9 mouse cellular contexts compared by ENCODE assay signal in the genomic region with DNA sequence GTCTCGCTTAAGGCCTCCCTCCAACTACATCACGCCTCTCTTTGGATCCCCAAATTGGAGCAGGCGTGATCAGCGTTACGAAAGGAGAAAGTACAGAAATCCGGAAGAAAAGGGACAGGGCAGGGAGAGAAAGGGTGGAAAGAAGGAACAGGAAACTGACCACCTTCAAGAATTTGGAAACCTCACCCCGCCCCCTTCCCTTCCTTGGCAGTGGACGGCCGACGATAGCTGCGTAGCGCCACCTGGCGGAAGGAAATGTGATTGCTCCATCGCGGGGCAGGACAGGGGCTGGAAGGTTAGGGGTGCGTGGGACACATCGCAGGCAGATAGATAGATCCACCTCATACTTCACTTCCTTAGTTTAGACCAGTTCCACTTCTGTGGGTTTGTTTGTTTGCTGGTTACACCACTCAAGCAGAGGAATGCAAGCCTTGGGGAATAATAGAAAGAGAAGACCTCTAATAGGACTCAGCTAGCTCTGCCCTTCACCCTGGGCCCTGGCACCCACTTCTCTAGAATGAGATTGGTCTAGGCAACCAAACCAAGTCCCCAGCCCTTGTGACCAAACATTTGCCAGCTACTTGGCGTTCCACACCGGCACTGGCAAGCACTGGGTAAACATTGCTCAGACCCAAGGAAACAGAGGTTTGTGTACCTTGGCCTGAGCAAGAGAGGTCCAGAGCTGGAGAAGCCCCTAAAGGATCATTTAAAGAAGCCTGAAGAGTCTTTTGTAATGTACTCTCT. TPM values are rescaled to one million over a fixed set of nuclear protein-coding genes. Genes with fewer than 3 reads are reported as not detected.
DNase-seq lines count a peak whose midpoint lies in the region; ATAC-seq and TF ChIP-seq lines count a peak whose summit lies in the region.
"Had no signal": no experiment of that assay in that cellular context is flagged by ENCODE, and none has a peak within 500 bp of the region (broad histone marks: within the 10 kb centered on the region; RNA-seq: fewer than 3 reads in every experiment).

No protein-coding gene starts in this region.

- 0 out of 2 replicates have a peak overlapping the region, but pooled peaks have one; percentile 4 for H3K9ac ChIP-seq in hindbrain, embryonic 15.5 days
- peak overlapping the region; percentile 48 for H3K9ac ChIP-seq in limb, embryonic 14.5 days (ENCODE audit: low read depth, low read length, severe bottlenecking)
- no peak overlapping the region for H3K9ac ChIP-seq in midbrain, embryonic 13.5 days (replicated peaks)

- H3K27me3 ChIP-seq in hindbrain, embryonic 15.5 days = peaks cover 33% of the 10 kb centered on the region
- H3K27me3 ChIP-seq in limb, embryonic 14.5 days (ENCODE audit: control insufficient read depth, insufficient read depth, low read length) = peaks cover 22% of the 10 kb centered on the region
- peaks cover 63% of the 10 kb centered on the region for H3K27me3 ChIP-seq in midbrain, embryonic 13.5 days

- no peak for ATAC-seq in hindbrain, embryonic 15.5 days (ENCODE audit: low FRiP score, low read depth)
- ATAC-seq in limb, embryonic 14.5 days (ENCODE audit: low FRiP score, low read depth) = peak; percentile 71
- ATAC-seq in midbrain, embryonic 13.5 days = peak; percentile 37

- H3K4me3 ChIP-seq in left cerebral cortex, adult 2 months = 0 out of 2 replicates have a peak overlapping the region, but pooled peaks have one; percentile 16
- H3K4me3 ChIP-seq in hindbrain, embryonic 15.5 days = peak overlapping the region; percentile 28
- H3K4me3 ChIP-seq in limb, embryonic 14.5 days (replicated peaks; ENCODE audit: low read length) = peak overlapping the region; percentile 33
- H3K4me3 ChIP-seq in midbrain, embryonic 13.5 days (replicated peaks) = peak overlapping the region; percentile 11; the same call in 1 of the 2 replicates

- H3K4me1 ChIP-seq in hindbrain, embryonic 15.5 days (replicated peaks) = peaks cover 30% of the 10 kb centered on the region
- peaks cover 18% of the 10 kb centered on the region for H3K4me1 ChIP-seq in limb, embryonic 14.5 days (ENCODE audit: control insufficient read depth, insufficient read depth, low read length)
- H3K4me1 ChIP-seq in midbrain, embryonic 13.5 days (replicated peaks) = peaks cover 27% of the 10 kb centered on the region

- WGBS in hindbrain, embryonic 15.5 days = 4% methylated on average over 19 of the region's 19 CpGs
- 6% methylated on average over 16 of the region's 19 CpGs for WGBS in limb, embryonic 14.5 days
- WGBS in midbrain, embryonic 13.5 days = 7% methylated on average over 15 of the region's 19 CpGs

- no peaks in the 10 kb centered on the region for H3K36me3 ChIP-seq in hindbrain, embryonic 15.5 days
- H3K36me3 ChIP-seq in limb, embryonic 14.5 days (ENCODE audit: control insufficient read depth, insufficient read depth, low read length) = no peaks in the 10 kb centered on the region
- H3K36me3 ChIP-seq in midbrain, embryonic 13.5 days = no peaks in the 10 kb centered on the region

- DNase-seq in left cerebral cortex, adult 2 months (ENCODE audit: extremely low spot score in 1 of 2, low spot score in 2 of 2) = peak; percentile 47 to 70
- DNase-seq in left cerebral cortex, postnatal 36 days (ENCODE audit: low spot score in 2 of 2) = no peak
- DNase-seq in cerebellum, postnatal 25 days = peak; percentile 82 to 89
- peak; percentile 76 for DNase-seq in gastrocnemius, adult 18-20 months (ENCODE audit: low spot score)
- DNase-seq in limb, embryonic 14.5 days (ENCODE audit: low spot score) = peak; percentile 86
- DNase-seq in spleen, postnatal 36 days (ENCODE audit: low spot score in 2 of 2) = peak; percentile 51 to 64

- H3K27ac ChIP-seq in left cerebral cortex, adult 2 months = no peak overlapping the region
- no peak overlapping the region for H3K27ac ChIP-seq in hindbrain, embryonic 15.5 days (replicated peaks)
- peak overlapping the region; percentile 61; the same call in 1 of the 2 replicates for H3K27ac ChIP-seq in limb, embryonic 14.5 days (replicated peaks; ENCODE audit: low read depth, low read length)
- H3K27ac ChIP-seq in midbrain, embryonic 13.5 days = no peak overlapping the region
- H3K27ac ChIP-seq: macrophage had no signal

- intact Hi-C loops in left cerebral cortex, adult 2 months (cut with DNase I) = loop anchor here (2.0 kb wide), 1 partner anchor 125 kb away; no protein-coding TSS in a partner anchor
- intact Hi-C loops in left cerebral cortex, postnatal 36 days (cut with DNase I) = loop anchor here (2.0 to 5.0 kb wide), 2 partner anchors 21 to 117 kb away; a partner anchor contains a TSS

- no peaks in the 10 kb centered on the region for H3K9me3 ChIP-seq in hindbrain, embryonic 15.5 days
- no peaks in the 10 kb centered on the region for H3K9me3 ChIP-seq in limb, embryonic 14.5 days (ENCODE audit: control insufficient read depth, low read length)
- H3K9me3 ChIP-seq in midbrain, embryonic 13.5 days = no peaks in the 10 kb centered on the region

- peak overlapping the region; percentile 55 for H3K4me2 ChIP-seq in hindbrain, embryonic 15.5 days
- H3K4me2 ChIP-seq in limb, embryonic 14.5 days (replicated peaks; ENCODE audit: low read depth, low read length, severe bottlenecking) = peak overlapping the region; percentile 65
- H3K4me2 ChIP-seq in midbrain, embryonic 13.5 days (replicated peaks) = peak overlapping the region; percentile 44

- TF ChIP-seq POLR2A in limb, embryonic 14.5 days (IDR thresholded peaks at IDR 0.05; ENCODE audit: borderline replicate concordance, extremely low read depth, insufficient read depth, insufficient read length) = no peak

- TF ChIP-seq CTCF in left cerebral cortex, adult 2 months (IDR thresholded peaks at IDR 0.05) = peak; percentile 86

RNA-seq across cellular contexts. Expression of a gene that starts 4.0 kb away (rescaled TPM):
- 10 to 100 TPM; 50.2 to 51.0 TPM for total RNA-seq in left cerebral cortex, adult 2 months (2021)
- total RNA-seq in left cerebral cortex, postnatal 36 days (2021) = 10 to 100 TPM; 51.0 to 51.2 TPM
- total RNA-seq in gastrocnemius, adult 18-20 months (2021) = 10 to 100 TPM; 31.8 to 55.0 TPM
- polyA plus RNA-seq in hindbrain, embryonic 15.5 days (2015; fragmentation: Nextera tagmentation; extraction: Ambion mirVana) = 55.5 and 57.0 TPM in 2 replicates
- polyA plus RNA-seq in limb, embryonic 14.5 days (2012; rRNA removed) = 56.2 and 65.0 TPM in 2 replicates
- 60.1 and 71.5 TPM in 2 replicates for polyA plus RNA-seq in limb, embryonic 14.5 days (2014; fragmentation: Nextera tagmentation; extraction: Ambion mirVana)
- 21.3 and 23.5 TPM in 2 replicates for polyA plus RNA-seq in midbrain, embryonic 13.5 days (2015; fragmentation: Nextera tagmentation; extraction: Ambion mirVana)
- polyA plus RNA-seq: macrophage had no signal

RNA-seq across cellular contexts. Expression of a gene that starts 4.1 kb away (rescaled TPM):
- 1 to 10 TPM in 1 of 2 experiments, under 1 TPM in 1; 0.58 to 1.4 TPM for total RNA-seq in left cerebral cortex, adult 2 months (2021)
- 1 to 10 TPM; 1.1 to 1.3 TPM for total RNA-seq in left cerebral cortex, postnatal 36 days (2021)
- total RNA-seq in gastrocnemius, adult 18-20 months (2021) = not detected
- 0.31 and 0.54 TPM in 2 replicates for polyA plus RNA-seq in hindbrain, embryonic 15.5 days (2015; fragmentation: Nextera tagmentation; extraction: Ambion mirVana)
- polyA plus RNA-seq in limb, embryonic 14.5 days (2012; rRNA removed) = 0.47 and 0.58 TPM in 2 replicates
- 0.33 and 0.41 TPM in 2 replicates for polyA plus RNA-seq in limb, embryonic 14.5 days (2014; fragmentation: Nextera tagmentation; extraction: Ambion mirVana)
- polyA plus RNA-seq in midbrain, embryonic 13.5 days (2015; fragmentation: Nextera tagmentation; extraction: Ambion mirVana) = not detected in 2 replicates
- polyA plus RNA-seq: macrophage had no signal

RNA-seq across cellular contexts. Expression of a gene that starts 15.3 kb away (rescaled TPM):
- total RNA-seq in left cerebral cortex, adult 2 months (2021) = 10 to 100 TPM; 41.6 to 49.0 TPM
- total RNA-seq in left cerebral cortex, postnatal 36 days (2021) = 10 to 100 TPM; 30.5 to 45.1 TPM
- 10 to 100 TPM; 23.1 to 25.4 TPM for total RNA-seq in gastrocnemius, adult 18-20 months (2021)
- 20.6 and 24.5 TPM in 2 replicates for polyA plus RNA-seq in hindbrain, embryonic 15.5 days (2015; fragmentation: Nextera tagmentation; extraction: Ambion mirVana)
- polyA plus RNA-seq in limb, embryonic 14.5 days (2012; rRNA removed) = 91.4 and 112 TPM in 2 replicates
- polyA plus RNA-seq in limb, embryonic 14.5 days (2014; fragmentation: Nextera tagmentation; extraction: Ambion mirVana) = 29.9 and 31.8 TPM in 2 replicates
- 15.0 and 18.6 TPM in 2 replicates for polyA plus RNA-seq in midbrain, embryonic 13.5 days (2015; fragmentation: Nextera tagmentation; extraction: Ambion mirVana)

RNA-seq across cellular contexts. Expression of a gene that starts 21.7 kb away (rescaled TPM):
- total RNA-seq in left cerebral cortex, adult 2 months (2021) = 1 to 10 TPM; 5.5 to 5.7 TPM
- total RNA-seq in left cerebral cortex, postnatal 36 days (2021) = 1 to 10 TPM; 4.2 to 6.6 TPM
- 1 to 10 TPM; 2.5 to 3.5 TPM for total RNA-seq in gastrocnemius, adult 18-20 months (2021)
- polyA plus RNA-seq in hindbrain, embryonic 15.5 days (2015; fragmentation: Nextera tagmentation; extraction: Ambion mirVana) = 11.4 and 11.6 TPM in 2 replicates
- polyA plus RNA-seq in limb, embryonic 14.5 days (2012; rRNA removed) = 28.5 and 30.0 TPM in 2 replicates
- 17.8 and 21.5 TPM in 2 replicates for polyA plus RNA-seq in limb, embryonic 14.5 days (2014; fragmentation: Nextera tagmentation; extraction: Ambion mirVana)
- polyA plus RNA-seq in midbrain, embryonic 13.5 days (2015; fragmentation: Nextera tagmentation; extraction: Ambion mirVana) = 10.0 and 10.8 TPM in 2 replicates

RNA-seq across cellular contexts. Expression of a gene that starts 21.7 kb away (rescaled TPM):
- total RNA-seq in left cerebral cortex, adult 2 months (2021) = 100 to 1,000 TPM; 140 to 159 TPM
- total RNA-seq in left cerebral cortex, postnatal 36 days (2021) = 100 to 1,000 TPM; 116 to 157 TPM
- 100 to 1,000 TPM in 1 of 2 experiments, 10 to 100 TPM in 1; 83.2 to 105 TPM for total RNA-seq in gastrocnemius, adult 18-20 months (2021)
- 71.7 and 81.0 TPM in 2 replicates for polyA plus RNA-seq in hindbrain, embryonic 15.5 days (2015; fragmentation: Nextera tagmentation; extraction: Ambion mirVana)
- polyA plus RNA-seq in limb, embryonic 14.5 days (2012; rRNA removed) = 162 and 199 TPM in 2 replicates
- 62.9 and 70.6 TPM in 2 replicates for polyA plus RNA-seq in limb, embryonic 14.5 days (2014; fragmentation: Nextera tagmentation; extraction: Ambion mirVana)
- 73.1 and 74.1 TPM in 2 replicates for polyA plus RNA-seq in midbrain, embryonic 13.5 days (2015; fragmentation: Nextera tagmentation; extraction: Ambion mirVana)

Comparison
In these comparisons a context has a peak if more than half of its experiments do, and no peak if none do; other contexts are left out.
1. DNase-seq: peak in left cerebral cortex, adult 2 months (2 of 2), cerebellum, postnatal 25 days (2 of 2), gastrocnemius, adult 18-20 months (single experiment), limb, embryonic 14.5 days (single experiment) and spleen, postnatal 36 days (2 of 2); none in left cerebral cortex, postnatal 36 days (0 of 2).
2. Peak in every context shown above with its lines, with median percentiles within 50 percentile points of each other: H3K4me3 ChIP-seq and H3K4me2 ChIP-seq.